Mouse (Mus musculus): ENCODE measurements around the gene Olfr195. TPM values are rescaled to one million over a fixed set of nuclear protein-coding genes. Genes with fewer than 3 reads are reported as not detected.

Olfr195 gene
- polyA plus RNA-seq (2012; ENCODE audit: low replicate concordance): not detected in 2 replicates

GRCm38 (mm10) chr16:59146746-59147145 is at the start of gene Olfr195:
Olfr195 (plus strand) TSS chr16:59147046.

GRCm38 (mm10) chr16:59111781-59112180 is 35.1 kb upstream of the Olfr195 start, which contains the start of gene Olfr193:
Olfr193 (minus strand) TSS chr16:59111881.

GRCm38 (mm10) chr16:59120969-59121368 is 25.9 kb upstream of the Olfr195 start, which contains the start of gene Olfr194:
Olfr194 (minus strand) TSS chr16:59121069.

GRCm38 (mm10) chr16:59170354-59170753 is 23.5 kb downstream of the Olfr195 start, which contains the start of gene Olfr196:
Olfr196 (minus strand) TSS chr16:59170454.

Other genes starting within 250 kb of the Olfr195 start
- not detected in 2 replicates for gene Olfr181, start 218.3 kb upstream of the Olfr195 start, polyA plus RNA-seq (2012; ENCODE audit: low replicate concordance)
- gene Olfr180, start 217.7 kb upstream of the Olfr195 start, polyA plus RNA-seq (2012; ENCODE audit: low replicate concordance): not detected in 2 replicates
- not detected in 2 replicates for gene Olfr183, start 151.7 kb upstream of the Olfr195 start, polyA plus RNA-seq (2012; ENCODE audit: low replicate concordance)
- not detected in 2 replicates for gene Olfr186, start 116.8 kb upstream of the Olfr195 start, polyA plus RNA-seq (2012; ENCODE audit: low replicate concordance)
- not detected in 2 replicates for gene Olfr187, start 107.3 kb upstream of the Olfr195 start, polyA plus RNA-seq (2012; ENCODE audit: low replicate concordance)
- not detected in 2 replicates for gene Olfr190, start 69.0 kb upstream of the Olfr195 start, polyA plus RNA-seq (2012; ENCODE audit: low replicate concordance)
- gene Olfr191, start 57.2 kb upstream of the Olfr195 start, polyA plus RNA-seq (2012; ENCODE audit: low replicate concordance): not detected in 2 replicates
- gene Olfr193, start 35.2 kb upstream of the Olfr195 start, polyA plus RNA-seq (2012; ENCODE audit: low replicate concordance): not detected in 2 replicates
- not detected in 2 replicates for gene Olfr194, start 26.0 kb upstream of the Olfr195 start, polyA plus RNA-seq (2012; ENCODE audit: low replicate concordance)
- gene Olfr196, start 23.4 kb downstream of the Olfr195 start, polyA plus RNA-seq (2012; ENCODE audit: low replicate concordance): not detected in 2 replicates
- gene Olfr198, start 56.5 kb downstream of the Olfr195 start, polyA plus RNA-seq (2012; ENCODE audit: low replicate concordance): not detected in 2 replicates
- not detected in 2 replicates for gene Olfr199, start 72.7 kb downstream of the Olfr195 start, polyA plus RNA-seq (2012; ENCODE audit: low replicate concordance)
- not detected in 2 replicates for gene Olfr201, start 125.6 kb downstream of the Olfr195 start, polyA plus RNA-seq (2012; ENCODE audit: low replicate concordance)
- gene Olfr202, start 139.7 kb downstream of the Olfr195 start, polyA plus RNA-seq (2012; ENCODE audit: low replicate concordance): not detected in 2 replicates
- gene Olfr203, start 151.8 kb downstream of the Olfr195 start, polyA plus RNA-seq (2012; ENCODE audit: low replicate concordance): not detected in 2 replicates
- gene Olfr204, start 171.2 kb downstream of the Olfr195 start, polyA plus RNA-seq (2012; ENCODE audit: low replicate concordance): not detected in 2 replicates
- not detected in 2 replicates for gene Olfr205, start 184.1 kb downstream of the Olfr195 start, polyA plus RNA-seq (2012; ENCODE audit: low replicate concordance)
- not detected in 2 replicates for gene Olfr206, start 202.2 kb downstream of the Olfr195 start, polyA plus RNA-seq (2012; ENCODE audit: low replicate concordance)
- gene Olfr209, start 216.9 kb downstream of the Olfr195 start, polyA plus RNA-seq (2012; ENCODE audit: low replicate concordance): not detected in 2 replicates